Mouse (Mus musculus): Measurements from ENCODE around the gene Nmbr. TPM values are rescaled to one million over a fixed set of nuclear protein-coding genes. Genes with fewer than 3 reads are reported as not detected.
A peak's percentile ranks its signal among the peaks of the same experiment; 100 is the strongest.

The Nmbr gene
- polyA plus RNA-seq, 1 experiment from 2014 or later: 0.59 TPM

DNA sequence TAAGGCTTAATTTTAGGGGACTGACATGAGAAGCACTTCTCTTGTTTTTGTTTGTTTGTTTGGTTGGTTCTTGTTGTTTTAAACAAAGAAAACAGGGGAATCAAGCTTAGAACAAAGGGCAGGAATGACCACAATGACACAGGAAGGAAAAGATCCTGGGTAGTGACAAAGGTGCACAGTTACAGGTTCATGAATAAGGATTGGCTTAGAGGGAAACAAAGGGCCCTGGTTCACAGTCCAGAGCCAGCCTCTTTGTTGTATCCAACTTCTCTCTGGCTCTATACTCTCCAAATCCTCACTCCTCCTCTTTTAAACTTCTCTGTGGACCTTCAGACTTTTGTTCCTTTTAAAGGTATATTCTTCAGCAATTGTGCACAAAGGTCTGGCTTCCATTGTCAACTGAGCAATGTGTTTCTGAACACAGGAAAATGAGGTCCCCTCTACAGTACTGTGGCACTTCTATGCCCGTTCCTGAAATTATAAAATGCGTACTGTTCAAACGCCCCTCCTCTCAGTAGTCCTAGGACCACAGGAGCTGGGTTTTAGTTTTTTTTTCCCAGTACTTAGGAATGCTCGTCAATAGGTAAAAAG lies 1.5 kb upstream of the Nmbr start:
- no peak overlapping the region; the same call in 1 of the 2 replicates for H3K4me2 ChIP-seq (ENCODE audit: low read depth, low read length)
- ATAC-seq (replicated peaks; ENCODE audit: insufficient number of reproducible peaks, low FRiP score, low TSS enrichment, low read depth): no peak
- 72% methylated on average over 4 of the region's 4 CpGs for WGBS

DNA sequence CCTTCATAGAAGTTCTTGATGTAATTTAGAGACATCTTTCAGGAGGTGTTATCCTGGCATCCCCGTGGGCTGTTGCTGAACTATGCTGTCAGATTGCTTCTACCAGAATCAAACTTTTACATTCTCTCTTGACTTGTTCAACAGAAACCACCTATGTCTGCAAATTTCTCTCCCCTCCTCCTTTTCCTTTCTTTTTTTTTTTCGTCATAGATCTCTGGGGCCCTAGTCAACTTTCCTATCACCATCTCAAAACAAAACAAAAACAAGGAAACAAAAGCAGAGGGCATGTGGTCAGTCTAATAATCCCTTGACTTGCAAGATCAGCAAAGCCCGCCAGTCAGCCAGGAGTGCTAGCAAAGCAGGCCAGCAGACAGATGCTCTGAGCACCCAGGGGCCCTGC lies 12.7 kb downstream of the Nmbr start, which contains the start of gene Gje1:
Gene Gje1, minus strand, starts transcription at position 101 of the 400 bp plus-strand sequence.
- no peak within 1 kb of the TSS for H3K27ac ChIP-seq (replicated peaks; ENCODE audit: low read depth, low read length)
- H3K36me3 ChIP-seq (replicated peaks; ENCODE audit: control insufficient read depth, insufficient read depth, low read depth, low read length): no peaks in the 10 kb centered on the region
- no peak within 1 kb of the TSS for H3K9ac ChIP-seq (replicated peaks; ENCODE audit: low read length)
- H3K4me1 ChIP-seq (ENCODE audit: control insufficient read depth, insufficient read depth, low read length): no peaks in the 10 kb centered on the region
- no peaks in the 10 kb centered on the region for H3K9me3 ChIP-seq (replicated peaks; ENCODE audit: control insufficient read depth, low read length)
- 54% methylated on average over 3 of the region's 3 CpGs for WGBS
- H3K27me3 ChIP-seq (ENCODE audit: control insufficient read depth, insufficient read depth, low read length): no peaks in the 10 kb centered on the region
- no peak within 1 kb of the TSS for H3K4me2 ChIP-seq (ENCODE audit: low read depth, low read length)
- ATAC-seq (replicated peaks; ENCODE audit: insufficient number of reproducible peaks, low FRiP score, low TSS enrichment, low read depth) (no peak), DNase-seq (ENCODE audit: low spot score) (no peak)
- H3K4me3 ChIP-seq (ENCODE audit: low read depth, low read length): no peak within 1 kb of the TSS

More for the DNA sequence above, 1.5 kb upstream of the Nmbr start:
- Histone ChIP-seq H3K4me1 (ENCODE audit: control insufficient read depth, insufficient read depth, low read length) (no peaks in the 10 kb centered on the region), H3K27me3 (ENCODE audit: control insufficient read depth, insufficient read depth, low read length) (no peaks in the 10 kb centered on the region), H3K27ac (replicated peaks; ENCODE audit: low read depth, low read length) (no peak overlapping the region), H3K36me3 (replicated peaks; ENCODE audit: control insufficient read depth, insufficient read depth, low read depth, low read length) (no peaks in the 10 kb centered on the region), H3K9ac (replicated peaks; ENCODE audit: low read length) (no peak overlapping the region), H3K4me3 (ENCODE audit: low read depth, low read length) (no peak overlapping the region), H3K9me3 (replicated peaks; ENCODE audit: control insufficient read depth, low read length) (no peaks in the 10 kb centered on the region)
- no peak for DNase-seq (ENCODE audit: low spot score)

DNA sequence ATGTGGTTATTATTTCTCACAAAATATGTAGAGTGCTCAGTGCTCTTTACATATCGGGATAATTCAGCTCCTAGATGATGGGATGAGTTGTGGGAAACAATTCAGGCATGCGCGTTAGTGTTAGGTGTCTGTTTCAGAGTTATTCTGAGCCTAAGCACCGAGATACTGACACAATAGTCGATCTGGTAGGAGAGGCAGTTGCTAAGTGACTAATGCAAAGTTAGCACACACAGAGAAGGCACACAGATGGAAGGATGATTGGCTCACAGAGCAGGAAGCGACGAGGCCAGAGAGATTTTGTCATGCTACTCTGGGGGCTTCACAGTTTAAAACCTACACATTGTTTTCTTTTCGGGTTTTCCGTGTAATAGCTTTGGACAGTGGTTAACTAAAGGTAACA lies 20.3 kb downstream of the Nmbr start:
- DNase-seq (ENCODE audit: low spot score): no peak
- ATAC-seq (replicated peaks; ENCODE audit: insufficient number of reproducible peaks, low FRiP score, low TSS enrichment, low read depth): no peak
- Histone ChIP-seq H3K9me3 (replicated peaks; ENCODE audit: control insufficient read depth, low read length) (no peaks in the 10 kb centered on the region), H3K27me3 (ENCODE audit: control insufficient read depth, insufficient read depth, low read length) (no peaks in the 10 kb centered on the region), H3K4me2 (ENCODE audit: low read depth, low read length) (no peak overlapping the region), H3K4me3 (ENCODE audit: low read depth, low read length) (no peak overlapping the region), H3K9ac (replicated peaks; ENCODE audit: low read length) (no peak overlapping the region), H3K36me3 (replicated peaks; ENCODE audit: control insufficient read depth, insufficient read depth, low read depth, low read length) (no peaks in the 10 kb centered on the region), H3K27ac (replicated peaks; ENCODE audit: low read depth, low read length) (no peak overlapping the region), H3K4me1 (ENCODE audit: control insufficient read depth, insufficient read depth, low read length) (no peaks in the 10 kb centered on the region)
- WGBS: 76% methylated on average over 9 of the region's 9 CpGs

DNA sequence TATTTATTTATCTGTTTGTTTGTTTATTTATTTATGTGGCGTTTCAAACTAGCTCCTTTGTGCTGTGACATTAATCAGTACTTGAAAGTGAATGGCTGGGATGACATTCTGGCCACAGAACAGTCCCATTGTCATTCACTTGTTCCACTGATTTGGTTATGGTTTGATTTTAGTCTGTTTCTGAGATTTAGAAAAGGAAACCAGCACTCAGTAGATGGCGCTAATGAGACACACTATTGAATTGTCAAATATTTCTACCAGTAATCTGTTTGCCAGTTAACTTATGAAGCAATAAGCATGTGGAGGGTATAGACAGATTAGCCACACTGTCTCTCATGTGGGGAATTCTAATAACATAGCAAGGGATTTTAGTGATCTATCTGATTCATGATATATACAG lies 28.9 kb downstream of the Nmbr start:
- H3K9ac ChIP-seq (replicated peaks; ENCODE audit: low read length): no peak overlapping the region
- H3K4me2 ChIP-seq (ENCODE audit: low read depth, low read length): no peak overlapping the region
- no peaks in the 10 kb centered on the region for H3K9me3 ChIP-seq (replicated peaks; ENCODE audit: control insufficient read depth, low read length)
- peak; percentile 82 for DNase-seq (ENCODE audit: low spot score)
- H3K27ac ChIP-seq (replicated peaks; ENCODE audit: low read depth, low read length): no peak overlapping the region
- H3K36me3 ChIP-seq (replicated peaks; ENCODE audit: control insufficient read depth, insufficient read depth, low read depth, low read length): no peaks in the 10 kb centered on the region
- no peaks in the 10 kb centered on the region for H3K27me3 ChIP-seq (ENCODE audit: control insufficient read depth, insufficient read depth, low read length)
- no peak for ATAC-seq (replicated peaks; ENCODE audit: insufficient number of reproducible peaks, low FRiP score, low TSS enrichment, low read depth)
- H3K4me3 ChIP-seq (ENCODE audit: low read depth, low read length): no peak overlapping the region
- WGBS: 5% methylated on average over 2 of the region's 2 CpGs
- H3K4me1 ChIP-seq (ENCODE audit: control insufficient read depth, insufficient read depth, low read length): no peaks in the 10 kb centered on the region

DNA sequence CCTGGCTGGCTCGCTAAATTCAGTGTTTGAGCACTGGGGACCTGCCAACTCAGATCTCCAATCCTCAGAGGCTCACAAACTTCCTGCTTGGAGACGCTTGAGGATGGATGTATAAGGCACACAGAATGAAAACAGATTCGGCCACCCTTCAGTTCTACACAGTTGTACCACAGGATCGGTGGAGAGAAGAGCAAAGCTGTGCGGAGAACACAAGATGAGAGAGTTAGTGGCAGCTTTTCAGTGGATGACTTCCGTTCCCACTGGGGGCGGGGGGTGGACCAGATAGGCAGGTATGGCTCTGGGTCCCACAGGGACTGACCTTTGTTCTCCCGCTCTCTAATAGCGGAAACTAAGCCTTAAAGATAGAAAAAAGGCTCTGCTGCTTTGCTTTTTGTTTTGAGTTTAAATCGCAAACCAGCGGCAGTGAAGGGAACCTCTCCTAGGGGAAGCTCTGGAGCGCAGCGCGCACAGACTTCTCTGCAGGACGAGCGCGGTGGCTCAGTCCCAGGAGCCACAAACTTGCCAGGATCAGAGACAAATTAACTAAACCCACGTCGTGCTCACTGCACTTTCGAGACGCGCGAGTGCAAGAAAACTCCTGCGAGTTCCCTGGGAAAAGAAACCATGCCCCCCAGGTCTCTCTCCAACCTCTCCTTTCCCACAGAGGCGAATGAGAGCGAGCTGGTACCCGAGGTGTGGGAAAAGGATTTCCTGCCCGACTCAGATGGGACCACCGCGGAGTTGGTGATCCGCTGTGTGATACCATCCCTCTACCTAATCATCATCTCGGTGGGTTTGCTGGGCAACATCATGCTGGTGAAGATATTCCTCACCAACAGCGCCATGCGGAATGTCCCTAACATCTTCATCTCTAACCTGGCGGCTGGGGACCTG lies 54.5 kb downstream of the Nmbr start:
- Histone ChIP-seq H3K4me2 (ENCODE audit: low read depth, low read length) (peak overlapping the region; percentile 60), H3K4me3 (ENCODE audit: low read depth, low read length) (peak overlapping the region; percentile 33), H3K27ac (replicated peaks; ENCODE audit: low read depth, low read length) (no peak overlapping the region), H3K4me1 (ENCODE audit: control insufficient read depth, insufficient read depth, low read length) (no peaks in the 10 kb centered on the region), H3K36me3 (replicated peaks; ENCODE audit: control insufficient read depth, insufficient read depth, low read depth, low read length) (no peaks in the 10 kb centered on the region), H3K27me3 (ENCODE audit: control insufficient read depth, insufficient read depth, low read length) (no peaks in the 10 kb centered on the region), H3K9ac (replicated peaks; ENCODE audit: low read length) (no peak overlapping the region; the same call in 1 of the 2 replicates), H3K9me3 (replicated peaks; ENCODE audit: control insufficient read depth, low read length) (no peaks in the 10 kb centered on the region)
- DNase-seq (ENCODE audit: low spot score) (peak; percentile 51), ATAC-seq (replicated peaks; ENCODE audit: insufficient number of reproducible peaks, low FRiP score, low TSS enrichment, low read depth) (no peak)
- 2% methylated on average over 35 of the region's 35 CpGs for WGBS

DNA sequence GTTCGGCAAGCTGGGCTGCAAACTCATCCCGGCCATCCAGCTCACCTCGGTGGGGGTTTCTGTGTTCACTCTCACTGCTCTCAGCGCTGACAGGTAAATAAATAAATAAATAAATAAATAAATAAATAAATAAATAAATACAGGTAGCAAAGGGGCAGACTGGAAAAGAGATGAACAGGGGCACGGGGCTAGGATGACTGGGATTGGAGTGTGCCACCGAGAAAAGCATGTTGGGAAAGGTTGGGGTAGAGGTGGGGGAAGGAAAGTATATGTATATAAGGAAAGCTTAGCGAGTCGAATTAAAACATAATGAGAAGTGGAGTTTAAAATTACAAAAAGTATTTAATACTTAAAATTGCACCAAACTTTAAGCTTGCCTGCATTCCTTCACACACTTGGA lies 55.2 kb downstream of the Nmbr start:
- no peak for ATAC-seq (replicated peaks; ENCODE audit: insufficient number of reproducible peaks, low FRiP score, low TSS enrichment, low read depth)
- H3K9me3 ChIP-seq (replicated peaks; ENCODE audit: control insufficient read depth, low read length): no peaks in the 10 kb centered on the region

DNA sequence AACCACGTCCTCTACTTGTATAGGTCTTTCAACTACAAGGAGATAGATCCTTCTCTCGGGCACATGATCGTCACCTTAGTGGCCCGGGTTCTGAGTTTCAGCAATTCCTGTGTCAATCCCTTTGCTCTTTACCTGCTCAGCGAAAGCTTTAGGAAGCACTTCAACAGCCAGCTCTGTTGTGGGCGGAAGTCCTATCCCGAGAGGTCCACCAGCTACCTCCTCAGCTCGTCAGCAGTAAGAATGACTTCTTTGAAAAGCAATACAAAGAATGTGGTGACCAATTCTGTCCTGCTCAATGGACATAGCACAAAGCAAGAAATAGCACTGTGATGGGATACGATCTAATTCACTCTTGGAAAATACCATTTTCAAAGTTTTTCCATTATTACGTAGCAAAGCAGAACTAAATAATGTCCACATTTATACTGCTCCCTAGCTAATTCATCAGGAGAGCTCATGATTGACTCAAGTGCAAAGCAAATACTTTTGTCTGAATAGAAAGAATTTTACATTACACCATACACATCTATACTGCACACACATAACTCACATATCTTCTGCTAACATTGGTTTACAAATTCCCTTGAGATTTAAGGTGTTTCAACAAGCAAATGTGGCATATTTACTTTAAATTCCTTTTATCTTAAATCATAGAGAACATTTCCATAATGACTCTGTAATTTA lies 65.0 kb downstream of the Nmbr start:
- Histone ChIP-seq H3K27ac (replicated peaks; ENCODE audit: low read depth, low read length) (no peak overlapping the region), H3K36me3 (replicated peaks; ENCODE audit: control insufficient read depth, insufficient read depth, low read depth, low read length) (no peaks in the 10 kb centered on the region), H3K4me3 (ENCODE audit: low read depth, low read length) (no peak overlapping the region), H3K9me3 (replicated peaks; ENCODE audit: control insufficient read depth, low read length) (no peaks in the 10 kb centered on the region), H3K9ac (replicated peaks; ENCODE audit: low read length) (no peak overlapping the region), H3K4me1 (ENCODE audit: control insufficient read depth, insufficient read depth, low read length) (no peaks in the 10 kb centered on the region), H3K27me3 (ENCODE audit: control insufficient read depth, insufficient read depth, low read length) (no peaks in the 10 kb centered on the region), H3K4me2 (ENCODE audit: low read depth, low read length) (no peak overlapping the region)
- DNase-seq (ENCODE audit: low spot score) (no peak), ATAC-seq (replicated peaks; ENCODE audit: insufficient number of reproducible peaks, low FRiP score, low TSS enrichment, low read depth) (no peak)
- 87% methylated on average over 10 of the region's 10 CpGs for WGBS

More for the DNA sequence above, 55.2 kb downstream of the Nmbr start:
- peak overlapping the region; percentile 60 for H3K4me2 ChIP-seq (ENCODE audit: low read depth, low read length)
- no peaks in the 10 kb centered on the region for H3K4me1 ChIP-seq (ENCODE audit: control insufficient read depth, insufficient read depth, low read length)
- WGBS: 27% methylated on average over 8 of the region's 8 CpGs
- H3K36me3 ChIP-seq (replicated peaks; ENCODE audit: control insufficient read depth, insufficient read depth, low read depth, low read length): no peaks in the 10 kb centered on the region
- H3K4me3 ChIP-seq (ENCODE audit: low read depth, low read length): peak overlapping the region; percentile 33
- no peak for DNase-seq (ENCODE audit: low spot score)
- H3K27ac ChIP-seq (replicated peaks; ENCODE audit: low read depth, low read length): no peak overlapping the region
- no peaks in the 10 kb centered on the region for H3K27me3 ChIP-seq (ENCODE audit: control insufficient read depth, insufficient read depth, low read length)
- H3K9ac ChIP-seq (replicated peaks; ENCODE audit: low read length): no peak overlapping the region

Measured in embryonic facial prominence, embryonic 11.5 days (tissue).